Mouse (Mus musculus) hindbrain, embryonic 11.5 days (tissue): ENCODE results near the gene Pkmyt1. TPM values are rescaled to one million over a fixed set of nuclear protein-coding genes. Genes with fewer than 3 reads are reported as not detected.

Experiments used
- ATAC-seq: fragments of 200-750 bp; cut with Nextera tagmentation; 2 replicates; pipeline ENCODE4 v1.8.0; 2017; ENCODE audit warnings: mild to moderate bottlenecking, moderate TSS enrichment, moderate library complexity; ENCODE audit not compliant: low FRiP score
- DNase-seq: peaks from one replicate; pipeline ENCODE4 v3.0.0-alpha.2; 2015; ENCODE audit warnings: low spot score
- H3K27ac ChIP-seq: fragments of 300-500 bp; sonication (generic); 2 replicates; pipeline ENCODE4 v1.5.1; 2014; ENCODE audit warnings: mild to moderate bottlenecking, low read depth, low read length
- H3K27me3 ChIP-seq: fragments of 300-500 bp; sonication (generic); 2 replicates; pipeline ENCODE4 v1.6.1; 2014; ENCODE audit warnings: mild to moderate bottlenecking, low read length, moderate library complexity, mixed read lengths; ENCODE audit not compliant: control insufficient read depth, insufficient read depth
- H3K36me3 ChIP-seq: fragments of 300-500 bp; sonication (generic); 2 replicates; pipeline ENCODE4 v1.6.1; 2014; ENCODE audit warnings: mild to moderate bottlenecking, low read length, moderate library complexity, mixed read lengths; ENCODE audit not compliant: control insufficient read depth, insufficient read depth
- H3K4me1 ChIP-seq: fragments of 300-500 bp; sonication (generic); replicated peaks from 2 replicates; pipeline ENCODE4 v1.6.1; 2014; ENCODE audit warnings: low read length, mixed read lengths; ENCODE audit not compliant: control insufficient read depth, insufficient read depth
- H3K4me2 ChIP-seq: fragments of 300-500 bp; sonication (generic); replicated peaks from 2 replicates; pipeline ENCODE4 v1.6.1; 2014; ENCODE audit warnings: mild to moderate bottlenecking, low read depth, low read length
- H3K4me3 ChIP-seq: fragments of 300-500 bp; sonication (generic); 2 replicates; pipeline ENCODE4 v1.5.1; 2014; ENCODE audit warnings: low read depth, low read length
- H3K9ac ChIP-seq: fragments of 300-500 bp; sonication (generic); 2 replicates; pipeline ENCODE4 v1.6.1; 2014; ENCODE audit warnings: low read depth, low read length
- H3K9me3 ChIP-seq: fragments of 300-500 bp; sonication (generic); 2 replicates; pipeline ENCODE4 v1.6.1; 2016; ENCODE audit warnings: low read length; ENCODE audit not compliant: control insufficient read depth
- WGBS: fragments of 180-500 bp; shearing (Covaris S2); extraction: QIAGEN DNeasy Blood & Tissue Kit; methylation state at CpG from one replicate; pipeline ENCODE4 v1.1.7; 2014; 5-methylcytosine and 5-hydroxymethylcytosine counted together
- polyA plus RNA-seq: library from polyadenylated mRNA; unstranded; fragments of >200 nt; fragmentation: Nextera tagmentation; extraction: Ambion mirVana; gene quantifications from 2 replicates; pipeline ENCODE4 v1.2.1, GENCODE M21; 2014

Pkmyt1 gene
- polyA plus RNA-seq, 1 experiment from 2014 or later: 30.2 TPM

DNA sequence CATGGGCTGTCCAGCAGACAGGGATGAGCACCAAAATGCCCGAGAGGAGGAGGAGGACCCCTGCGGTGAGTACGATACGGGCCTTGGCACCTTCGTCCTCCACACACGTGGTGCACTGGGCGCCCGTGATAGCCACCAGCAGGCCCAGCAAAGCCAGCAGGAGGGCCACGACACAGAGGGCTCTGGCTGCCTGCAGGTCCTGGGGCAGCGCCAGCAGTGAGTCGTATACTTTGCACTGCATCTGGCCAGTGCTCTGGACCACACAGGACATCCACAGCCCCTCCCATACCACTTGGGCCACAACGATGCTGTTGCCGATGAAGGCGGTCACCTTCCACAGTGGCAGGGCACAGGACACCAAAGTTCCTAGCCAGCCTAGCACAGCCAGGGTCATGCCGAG is 42.9 kb upstream of the Pkmyt1 start:
- H3K36me3 ChIP-seq: no peaks in the 10 kb centered on the region
- no peak overlapping the region for H3K9ac ChIP-seq
- WGBS: 21% methylated on average over 15 of the region's 15 CpGs
- no peaks in the 10 kb centered on the region for H3K9me3 ChIP-seq
- H3K4me3 ChIP-seq: no peak overlapping the region
- DNase-seq: no peak
- H3K27me3 ChIP-seq: peaks cover 57% of the 10 kb centered on the region
- ATAC-seq: 0 out of 2 replicates have a peak, but pooled peaks have one; percentile 33
- H3K4me1 ChIP-seq: peaks cover 5% of the 10 kb centered on the region; the same call in 1 of the 2 replicates
- no peak overlapping the region for H3K27ac ChIP-seq
- no peak overlapping the region for H3K4me2 ChIP-seq

DNA sequence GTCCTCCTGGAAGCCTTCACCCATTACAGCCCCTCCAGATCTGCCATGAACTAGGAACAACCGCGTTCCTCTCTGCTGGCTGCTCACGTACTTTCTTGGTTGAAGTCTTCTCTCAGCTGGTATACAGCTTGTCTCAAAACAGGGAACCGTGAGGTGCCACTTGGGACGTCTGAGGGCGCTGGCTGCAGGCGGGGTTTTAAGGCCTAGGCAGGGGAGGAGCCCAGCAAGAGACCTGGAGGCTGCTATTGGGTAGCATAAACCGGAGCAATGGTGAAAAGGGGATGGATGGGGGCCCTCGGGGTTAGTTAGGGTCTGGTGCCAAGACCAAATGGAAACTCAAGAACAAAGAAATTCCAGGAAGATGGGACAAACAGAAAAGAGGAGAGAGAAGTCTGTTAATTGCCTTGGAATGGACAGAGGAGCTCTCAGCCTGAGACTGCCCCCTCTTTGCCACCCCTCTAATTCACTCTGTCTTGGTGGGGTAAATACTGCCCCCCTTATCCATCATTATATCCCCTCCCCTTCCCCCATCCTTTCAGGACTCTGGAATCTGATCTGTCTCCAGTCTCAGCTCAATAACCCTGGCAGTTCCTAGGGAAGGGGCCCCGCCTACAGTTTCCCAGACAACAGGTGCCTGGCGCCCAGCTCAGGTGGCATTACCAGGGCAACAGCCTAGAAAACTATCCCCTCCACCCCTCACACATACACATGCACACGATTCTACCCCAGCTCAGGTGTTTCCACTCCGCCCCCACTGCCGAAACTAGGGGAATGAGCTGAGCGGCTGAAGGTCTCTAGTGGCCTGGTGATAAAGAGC is 42.1 kb upstream of the Pkmyt1 start, which contains the start of gene Cldn9:
Cldn9 (minus strand) TSS at position 171 of the 817 bp plus-strand sequence.
- Histone ChIP-seq H3K4me2 (no peak within 1 kb of the TSS), H3K27ac (no peak within 1 kb of the TSS), H3K9ac (no peak within 1 kb of the TSS), H3K4me1 (peaks cover 5% of the 10 kb centered on the region; the same call in 1 of the 2 replicates), H3K27me3 (peaks cover 48% of the 10 kb centered on the region), H3K4me3 (no peak within 1 kb of the TSS), H3K9me3 (no peaks in the 10 kb centered on the region), H3K36me3 (no peaks in the 10 kb centered on the region)
- DNase-seq (no peak), ATAC-seq (peak; percentile 76)
- 14% methylated on average over 15 of the region's 15 CpGs for WGBS

DNA sequence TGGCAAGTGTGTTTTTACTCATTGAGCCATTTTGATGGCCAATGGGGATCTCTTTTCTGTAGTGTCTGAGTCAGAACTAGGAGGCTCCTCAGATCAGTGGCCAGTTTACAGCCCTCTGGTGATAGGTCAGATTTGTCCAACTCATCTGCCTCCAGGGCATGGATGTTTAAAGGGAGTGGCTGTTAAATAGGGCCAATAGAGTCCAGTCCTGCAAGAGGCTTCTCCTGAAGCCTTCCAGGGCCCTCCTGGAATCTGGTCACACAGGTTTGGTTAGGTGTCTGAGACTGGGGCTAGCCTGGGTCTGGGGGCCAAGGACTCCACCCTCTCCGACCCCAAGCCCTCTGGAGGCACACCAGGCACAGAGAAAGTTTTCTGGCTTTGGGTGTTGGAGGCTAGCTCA is 31.6 kb upstream of the Pkmyt1 start:
- Histone ChIP-seq H3K4me3 (no peak overlapping the region), H3K4me1 (peaks cover 3% of the 10 kb centered on the region; the same call in 1 of the 2 replicates), H3K27me3 (peaks cover 18% of the 10 kb centered on the region), H3K27ac (no peak overlapping the region), H3K9ac (no peak overlapping the region), H3K4me2 (no peak overlapping the region), H3K9me3 (no peaks in the 10 kb centered on the region), H3K36me3 (no peaks in the 10 kb centered on the region)
- no peak for DNase-seq
- no peak for ATAC-seq
- WGBS: 74% methylated on average over 1 of the region's 1 CpGs

DNA sequence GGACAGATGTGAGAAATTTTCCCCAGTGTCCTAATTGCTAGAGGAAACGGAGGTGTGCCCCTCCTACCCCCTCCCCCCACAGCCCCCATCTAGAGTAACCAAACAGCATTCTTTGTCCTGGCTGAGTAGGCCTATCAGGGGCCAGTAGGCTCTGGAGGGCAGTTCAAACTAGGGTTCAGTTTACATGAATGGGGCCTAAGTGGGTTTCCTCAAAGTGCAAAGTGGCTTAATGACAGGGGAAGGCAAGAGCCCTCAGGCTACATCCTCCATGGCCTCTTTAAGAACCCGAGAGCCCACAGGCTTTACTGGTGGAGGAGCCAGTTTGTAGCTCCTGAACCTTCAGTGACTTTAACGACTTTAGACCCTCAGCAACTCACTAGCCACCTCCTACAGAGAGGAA is 30.3 kb upstream of the Pkmyt1 start:
- Histone ChIP-seq H3K36me3 (no peaks in the 10 kb centered on the region), H3K4me2 (no peak overlapping the region), H3K27ac (no peak overlapping the region), H3K9me3 (no peaks in the 10 kb centered on the region), H3K4me1 (peaks cover 5% of the 10 kb centered on the region; the same call in 1 of the 2 replicates), H3K27me3 (peaks cover 24% of the 10 kb centered on the region), H3K9ac (no peak overlapping the region), H3K4me3 (no peak overlapping the region)
- WGBS: 18% methylated on average over 3 of the region's 3 CpGs
- DNase-seq (peak; percentile 6), ATAC-seq (no peak)

DNA sequence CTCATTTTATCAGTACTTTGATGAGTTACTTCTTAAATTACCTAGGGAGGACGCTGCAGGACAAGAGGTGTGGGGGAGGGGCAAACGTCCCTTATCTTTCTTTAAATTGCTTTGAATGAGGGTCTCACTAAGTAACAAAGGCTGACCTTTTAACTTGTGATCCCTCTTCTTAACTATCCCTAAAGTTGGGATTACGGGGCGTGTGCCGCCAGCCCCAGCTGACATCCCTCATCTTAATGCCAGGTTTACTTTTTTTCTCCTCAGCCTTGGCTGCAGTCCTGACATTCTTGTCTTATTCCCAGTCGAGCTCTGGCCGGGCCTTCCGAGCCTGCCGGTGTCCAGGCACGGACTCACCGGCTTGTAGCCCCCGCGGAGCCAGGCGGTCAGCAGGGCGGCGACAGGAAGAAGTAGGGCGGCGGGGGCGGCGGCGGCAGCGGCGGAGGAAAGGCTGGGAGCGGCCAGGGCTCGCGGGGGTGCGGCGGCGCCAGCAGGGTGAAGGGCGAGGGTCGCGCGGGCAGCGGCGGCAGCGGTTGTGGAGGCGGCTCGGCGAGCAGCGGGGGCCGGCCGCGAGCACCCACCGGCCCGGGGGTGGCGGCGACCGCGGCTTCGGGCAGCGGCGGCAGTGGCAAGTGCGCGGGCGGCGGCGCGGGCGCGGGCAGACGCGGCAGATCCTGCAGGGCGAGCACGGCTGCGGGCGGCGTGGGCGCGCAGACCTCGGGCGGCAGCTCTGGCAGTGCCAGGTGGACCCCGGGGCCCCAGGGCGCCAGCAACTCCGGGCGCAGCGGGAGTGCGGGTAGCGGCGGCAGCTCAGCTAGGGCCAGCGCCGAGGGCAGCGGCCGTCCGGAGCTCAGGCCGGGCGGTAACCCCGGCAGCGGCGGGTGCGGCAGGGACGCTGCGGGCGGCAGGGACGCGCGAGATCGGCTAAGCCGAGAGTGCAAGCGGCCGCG is 26.7 kb upstream of the Pkmyt1 start:
- Histone ChIP-seq H3K27me3 (peaks cover 24% of the 10 kb centered on the region), H3K4me1 (peaks cover 5% of the 10 kb centered on the region; the same call in 1 of the 2 replicates), H3K4me2 (peak overlapping the region; percentile 100), H3K27ac (peak overlapping the region; percentile 42; the same call in 1 of the 2 replicates), H3K9ac (peak overlapping the region; percentile 59), H3K4me3 (peak overlapping the region; percentile 73), H3K36me3 (no peaks in the 10 kb centered on the region), H3K9me3 (no peaks in the 10 kb centered on the region)
- DNase-seq: peak; percentile 38
- WGBS: under 1% methylated on average over 57 of the region's 101 CpGs
- ATAC-seq: peak; percentile 76

DNA sequence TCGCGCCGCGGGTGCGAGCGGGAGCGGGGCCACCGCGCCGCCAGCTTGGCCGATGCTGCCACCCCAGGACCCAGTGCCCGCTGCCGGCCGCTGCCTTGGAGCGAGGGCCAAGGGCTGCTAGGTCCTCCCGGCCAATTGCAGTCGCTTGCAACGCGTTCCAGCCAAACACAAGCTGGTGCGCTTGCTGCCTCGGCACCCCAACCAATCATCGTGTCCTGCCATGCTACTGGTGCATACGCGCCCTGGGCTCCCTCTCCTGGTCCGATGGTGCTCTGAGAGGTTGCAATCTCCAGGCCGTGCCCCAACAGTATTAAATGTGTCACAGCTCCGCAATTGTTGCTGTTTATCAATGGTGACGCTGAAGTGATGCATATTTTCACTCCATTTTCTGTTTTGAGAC is 26.1 kb upstream of the Pkmyt1 start:
- H3K4me3 ChIP-seq: peak overlapping the region; percentile 73
- H3K4me1 ChIP-seq: peaks cover 5% of the 10 kb centered on the region; the same call in 1 of the 2 replicates
- peaks cover 24% of the 10 kb centered on the region for H3K27me3 ChIP-seq
- peak; percentile 84 for DNase-seq
- no peaks in the 10 kb centered on the region for H3K36me3 ChIP-seq
- ATAC-seq: peak; percentile 96
- H3K4me2 ChIP-seq: peak overlapping the region; percentile 100
- H3K27ac ChIP-seq: peak overlapping the region; percentile 42; the same call in 1 of the 2 replicates
- H3K9ac ChIP-seq: peak overlapping the region; percentile 59
- under 1% methylated on average over 28 of the region's 28 CpGs for WGBS
- H3K9me3 ChIP-seq: no peaks in the 10 kb centered on the region

DNA sequence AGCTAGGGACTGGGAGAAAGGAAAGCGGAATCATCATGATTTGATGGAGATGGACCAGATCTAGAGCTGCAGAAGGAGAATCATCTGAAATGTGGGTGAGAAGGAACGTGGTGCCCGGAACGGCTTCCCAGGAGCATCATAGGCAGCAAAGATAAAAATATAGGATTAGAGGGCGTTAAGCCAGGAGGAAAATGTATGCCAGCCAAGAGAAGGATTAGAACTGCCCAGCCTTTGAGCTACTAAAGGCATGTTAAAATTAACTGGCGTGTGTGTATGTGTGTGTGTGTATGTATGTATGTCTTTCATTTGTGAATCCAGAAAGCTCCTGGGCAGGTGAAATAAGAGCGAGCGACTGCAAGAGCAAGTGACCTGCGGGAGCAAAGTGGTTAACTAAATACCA is 22.8 kb upstream of the Pkmyt1 start:
- WGBS: 84% methylated on average over 9 of the region's 9 CpGs
- no peak overlapping the region for H3K27ac ChIP-seq
- no peaks in the 10 kb centered on the region for H3K36me3 ChIP-seq
- H3K9me3 ChIP-seq: no peaks in the 10 kb centered on the region
- no peak overlapping the region for H3K9ac ChIP-seq
- ATAC-seq (no peak), DNase-seq (no peak)
- no peak overlapping the region for H3K4me2 ChIP-seq
- peaks cover 18% of the 10 kb centered on the region for H3K27me3 ChIP-seq
- H3K4me3 ChIP-seq: no peak overlapping the region
- peaks cover 5% of the 10 kb centered on the region; the same call in 1 of the 2 replicates for H3K4me1 ChIP-seq

DNA sequence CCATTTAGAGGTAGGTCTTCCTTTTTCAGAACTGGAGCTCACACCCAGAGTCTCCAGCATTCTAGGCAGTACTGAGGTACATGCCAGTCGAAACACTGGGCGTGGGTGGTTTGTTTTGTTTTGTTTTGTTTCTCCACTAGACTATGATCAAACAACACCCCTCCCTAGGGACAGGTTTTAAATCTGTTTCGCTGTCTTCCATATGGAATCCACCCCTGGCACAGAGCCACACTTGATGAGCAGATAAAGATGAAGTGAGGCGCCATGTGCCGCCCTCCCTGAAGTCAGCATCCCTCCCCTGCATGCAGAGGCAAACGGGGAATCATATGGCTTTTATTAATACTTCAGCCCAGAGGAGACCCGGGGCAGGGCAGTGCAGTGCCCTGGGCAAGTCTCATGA is 21.4 kb upstream of the Pkmyt1 start:
- no peaks in the 10 kb centered on the region for H3K4me1 ChIP-seq
- no peak for ATAC-seq
- no peak overlapping the region for H3K4me3 ChIP-seq
- no peak for DNase-seq
- no peak overlapping the region for H3K4me2 ChIP-seq
- H3K9me3 ChIP-seq: no peaks in the 10 kb centered on the region
- WGBS: 68% methylated on average over 7 of the region's 7 CpGs
- peaks cover 4% of the 10 kb centered on the region; the same call in 1 of the 2 replicates for H3K27me3 ChIP-seq
- H3K36me3 ChIP-seq: no peaks in the 10 kb centered on the region
- no peak overlapping the region for H3K27ac ChIP-seq
- H3K9ac ChIP-seq: no peak overlapping the region
